Mouse (Mus musculus) myocyte (in vitro differentiated cells): ENCODE results near the gene 0610030E20Rik. TPM values are rescaled to one million over a fixed set of nuclear protein-coding genes. Genes with fewer than 3 reads are reported as not detected.

Experiments used
- H3K27me3 ChIP-seq: one replicate; pipeline ENCODE4 v1.6.1; 2011; ENCODE audit not compliant: control insufficient read depth, insufficient read depth, insufficient read length
- H3K36me3 ChIP-seq: one replicate; pipeline ENCODE4 v1.6.1; 2011; ENCODE audit not compliant: control insufficient read depth, insufficient read depth
- H3K4me2 ChIP-seq: one replicate; pipeline ENCODE4 v1.6.1; 2011; ENCODE audit warnings: low read depth, control low read depth
- H3K4me3 ChIP-seq: one replicate; pipeline ENCODE4 v1.5.1; 2011; ENCODE audit warnings: mild to moderate bottlenecking, control low read depth, moderate library complexity
- H3K79me2 ChIP-seq: one replicate; pipeline ENCODE4 v1.6.1; 2011; ENCODE audit not compliant: control insufficient read depth, insufficient read depth
- H3ac ChIP-seq: one replicate; pipeline ENCODE4 v1.6.1; 2011; ENCODE audit not compliant: control insufficient read depth, insufficient read length
- CEBPB ChIP-seq: IDR thresholded peaks from 2 replicates; pipeline ENCODE4 v1.6.1; 2011; ENCODE audit warnings: mild to moderate bottlenecking, moderate library complexity; ENCODE audit not compliant: poor library complexity, insufficient read depth, severe bottlenecking
- E2F4 ChIP-seq: IDR thresholded peaks from one replicate; pipeline ENCODE4 v1.6.1; 2011; ENCODE audit warnings: mild to moderate bottlenecking, control low read depth, moderate library complexity; ENCODE audit not compliant: insufficient read depth
- MAX ChIP-seq: IDR thresholded peaks from one replicate; pipeline ENCODE4 v1.6.1; 2011; ENCODE audit warnings: low read depth, mild to moderate bottlenecking, control low read depth
- MYOD1 ChIP-seq, 3 experiments: IDR thresholded peaks; one replicate each; pipeline ENCODE4 v1.6.1; 2011; ENCODE audit warnings: control low read depth in 2 of 3, low read depth in 2 of 3, mild to moderate bottlenecking in 2 of 3, moderate library complexity in 1 of 3; ENCODE audit not compliant: insufficient read length in 2 of 3, control insufficient read depth in 1 of 3
- MYOG ChIP-seq, 3 experiments: IDR thresholded peaks; one replicate each; pipeline ENCODE4 v1.6.1; 2011; ENCODE audit warnings: control low read depth in 2 of 3, low read depth in 2 of 3, mild to moderate bottlenecking in 2 of 3; ENCODE audit not compliant: insufficient read length in 2 of 3, control insufficient read depth in 1 of 3, insufficient read depth in 1 of 3
- POLR2A ChIP-seq: IDR thresholded peaks from one replicate; pipeline ENCODE4 v1.6.1; 2011; ENCODE audit warnings: low read depth, mild to moderate bottlenecking, control low read depth, moderate library complexity; ENCODE audit not compliant: insufficient read length
- POLR2AphosphoS2 ChIP-seq: IDR thresholded peaks from one replicate; pipeline ENCODE4 v1.6.1; 2011; ENCODE audit warnings: low read depth, control low read depth; ENCODE audit not compliant: insufficient read length
- REST ChIP-seq: IDR thresholded peaks from one replicate; pipeline ENCODE4 v1.6.1; 2011; ENCODE audit warnings: mild to moderate bottlenecking, control low read depth, moderate library complexity; ENCODE audit not compliant: insufficient read depth, insufficient read length
- SRF ChIP-seq: IDR thresholded peaks from one replicate; pipeline ENCODE4 v1.6.1; 2011; ENCODE audit warnings: low read depth; ENCODE audit not compliant: control insufficient read depth, insufficient read length
- TCF12 ChIP-seq: IDR thresholded peaks from one replicate; pipeline ENCODE4 v1.6.1; 2011; ENCODE audit warnings: mild to moderate bottlenecking, control low read depth; ENCODE audit not compliant: poor library complexity, insufficient read depth, severe bottlenecking
- TCF3 ChIP-seq: IDR thresholded peaks from one replicate; pipeline ENCODE4 v1.6.1; 2011; ENCODE audit warnings: low read depth, control low read depth; ENCODE audit not compliant: insufficient read length
- USF1 ChIP-seq: IDR thresholded peaks from one replicate; pipeline ENCODE4 v1.6.1; 2011; ENCODE audit warnings: low read depth, mild to moderate bottlenecking, control low read depth, moderate library complexity
- polyA plus RNA-seq: library from polyadenylated mRNA; unstranded; fragments of >200 nt; fragmentation: generic; extraction: Trizol; gene quantifications from one replicate; pipeline ENCODE4 v1.2.1, GENCODE M21; 2012; ENCODE audit warnings: missing spikeins

0610030E20Rik gene
- polyA plus RNA-seq, 1 experiment = 8.0 TPM

DNA sequence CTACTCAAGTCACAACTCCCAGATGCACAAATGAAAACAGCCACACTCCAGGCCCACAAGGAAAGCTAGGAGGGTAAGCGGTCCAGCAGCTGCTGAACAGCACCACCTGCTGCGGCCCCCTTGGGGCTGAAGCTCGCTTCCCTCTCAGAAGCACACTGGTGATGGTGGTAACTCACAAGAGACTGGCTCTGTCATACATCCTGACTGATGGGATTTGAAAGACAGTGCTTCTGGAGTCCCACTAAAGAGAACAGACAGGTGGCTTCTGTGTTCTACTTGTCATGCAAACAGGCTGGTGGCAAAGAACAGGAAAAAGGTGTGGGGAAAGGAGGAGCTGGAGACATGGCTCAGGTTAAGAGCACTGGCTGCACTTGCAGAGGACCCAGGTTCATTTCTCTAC lies 24.2 kb upstream of the 0610030E20Rik start:
- no peak overlapping the region for H3K4me2 ChIP-seq
- TF ChIP-seq MAX = no peak
- no peak for TF ChIP-seq E2F4
- no peak for TF ChIP-seq POLR2A
- no peak for TF ChIP-seq TCF12
- no peak for TF ChIP-seq CEBPB
- no peak for TF ChIP-seq REST
- no peak for TF ChIP-seq MYOD1 (IDR thresholded peaks at IDR 0.05; ENCODE audit: control insufficient read depth in 1 of 3, insufficient read length in 2 of 3, low read depth in 2 of 3)
- TF ChIP-seq SRF = no peak
- TF ChIP-seq TCF3 = no peak
- no peak for TF ChIP-seq USF1
- TF ChIP-seq MYOG (IDR thresholded peaks at IDR 0.05; ENCODE audit: control insufficient read depth in 1 of 3, insufficient read depth in 1 of 3, insufficient read length in 2 of 3, low read depth in 2 of 3) = no peak
- TF ChIP-seq POLR2AphosphoS2 = no peak
- peaks cover 77% of the 10 kb centered on the region for H3K36me3 ChIP-seq
- no peaks in the 10 kb centered on the region for H3K79me2 ChIP-seq
- no peaks in the 10 kb centered on the region for H3K27me3 ChIP-seq
- no peak overlapping the region for H3K4me3 ChIP-seq
- H3ac ChIP-seq = no peak overlapping the region

DNA sequence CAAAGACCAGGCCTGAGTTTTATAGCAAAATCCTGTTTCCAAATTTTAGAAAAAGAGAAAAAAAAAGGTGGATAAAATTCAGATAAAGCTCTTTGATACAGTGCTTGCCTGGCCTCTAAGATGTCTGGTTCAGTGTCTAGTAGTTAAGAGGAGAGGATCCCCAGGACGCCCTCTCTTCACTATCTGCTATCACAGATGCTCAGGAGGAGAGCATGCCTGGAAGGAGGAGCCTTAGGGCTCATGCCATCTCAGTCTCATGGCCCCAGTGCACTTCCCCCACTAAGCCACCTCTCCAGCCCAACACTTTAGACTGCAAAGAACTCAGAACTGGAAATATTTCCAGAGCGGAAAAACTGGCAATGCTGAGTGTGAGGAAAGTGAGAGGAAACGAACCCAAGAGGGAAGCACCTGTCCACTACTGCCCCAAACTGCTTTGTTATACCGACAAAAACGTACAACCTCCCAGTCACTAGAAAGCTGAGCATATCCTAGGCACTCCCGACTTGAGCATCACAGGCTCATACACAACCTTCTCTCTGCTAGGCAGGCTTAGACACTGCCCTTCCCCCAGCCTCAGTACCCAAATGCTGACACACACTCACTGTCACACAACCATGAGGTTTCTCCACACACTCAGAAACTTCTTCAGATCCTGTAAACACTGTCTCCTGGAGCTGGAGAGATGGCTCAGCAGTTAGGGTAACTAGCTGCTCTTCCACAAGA lies 23.2 kb upstream of the 0610030E20Rik start:
- TF ChIP-seq TCF3 (no peak), SRF (no peak), MYOG (IDR thresholded peaks at IDR 0.05; ENCODE audit: control insufficient read depth in 1 of 3, insufficient read depth in 1 of 3, insufficient read length in 2 of 3, low read depth in 2 of 3) (no peak), MYOD1 (IDR thresholded peaks at IDR 0.05; ENCODE audit: control insufficient read depth in 1 of 3, insufficient read length in 2 of 3, low read depth in 2 of 3) (no peak), REST (no peak), USF1 (no peak), MAX (no peak), TCF12 (no peak), E2F4 (no peak)
- Histone ChIP-seq H3K79me2 (no peaks in the 10 kb centered on the region), H3K36me3 (peaks cover 73% of the 10 kb centered on the region), H3K4me2 (no peak overlapping the region), H3K27me3 (no peaks in the 10 kb centered on the region), H3ac (no peak overlapping the region), H3K4me3 (no peak overlapping the region)

DNA sequence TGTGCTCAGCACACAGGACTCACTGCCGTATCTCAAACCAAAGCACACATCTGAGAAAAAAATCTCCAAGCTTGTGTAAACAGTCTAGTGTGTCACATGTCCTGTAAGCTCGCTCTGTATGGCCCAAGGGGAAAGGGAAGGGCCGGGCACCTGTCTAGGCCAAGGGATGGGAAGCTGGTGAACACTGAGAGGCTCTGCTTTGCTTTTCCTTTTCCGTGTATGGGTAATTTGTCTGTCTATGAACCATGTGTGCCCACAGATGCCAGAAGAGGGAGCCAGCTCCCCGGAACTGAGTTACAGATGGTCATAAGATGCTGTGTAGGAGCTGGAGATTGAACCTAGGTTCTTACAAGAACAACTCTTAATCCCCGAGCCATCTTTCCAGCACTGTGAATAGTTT lies 20.8 kb upstream of the 0610030E20Rik start:
- Histone ChIP-seq H3ac (no peak overlapping the region), H3K27me3 (no peaks in the 10 kb centered on the region), H3K4me2 (no peak overlapping the region)

DNA sequence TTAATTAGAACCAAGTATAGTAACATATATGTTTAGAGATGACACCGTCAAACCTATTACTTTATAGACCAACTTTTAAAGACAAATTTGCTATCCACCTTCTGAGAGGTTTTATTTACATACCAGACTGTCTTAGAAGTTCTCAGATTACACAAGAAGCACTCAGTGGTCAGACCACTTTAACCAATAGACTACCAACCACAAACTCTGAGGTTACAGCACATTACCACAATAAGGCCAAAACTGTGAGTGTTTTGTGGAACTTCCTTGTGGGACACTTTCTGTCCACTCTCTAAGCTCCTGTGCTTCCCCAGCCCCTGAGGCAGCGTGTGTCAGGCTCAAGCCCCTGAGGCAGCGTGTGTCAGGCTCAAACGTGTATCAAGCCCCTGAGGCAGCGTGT lies 18.1 kb upstream of the 0610030E20Rik start:
- Histone ChIP-seq H3K36me3 (peaks cover 67% of the 10 kb centered on the region), H3K4me3 (no peak overlapping the region), H3K27me3 (no peaks in the 10 kb centered on the region), H3K4me2 (no peak overlapping the region), H3K79me2 (no peaks in the 10 kb centered on the region), H3ac (no peak overlapping the region)
- TF ChIP-seq CEBPB = no peak
- TF ChIP-seq USF1 = no peak
- TF ChIP-seq MAX = no peak
- TF ChIP-seq MYOD1 (IDR thresholded peaks at IDR 0.05; ENCODE audit: control insufficient read depth in 1 of 3, insufficient read length in 2 of 3, low read depth in 2 of 3) = no peak
- TF ChIP-seq SRF = no peak
- TF ChIP-seq POLR2AphosphoS2 = no peak
- no peak for TF ChIP-seq TCF12
- TF ChIP-seq TCF3 = no peak

More for the DNA sequence above, 20.8 kb upstream of the 0610030E20Rik start:
- Histone ChIP-seq H3K79me2 (no peaks in the 10 kb centered on the region), H3K36me3 (peaks cover 63% of the 10 kb centered on the region), H3K4me3 (no peak overlapping the region)
- TF ChIP-seq USF1 (no peak), REST (no peak), MYOD1 (IDR thresholded peaks at IDR 0.05; ENCODE audit: control insufficient read depth in 1 of 3, insufficient read length in 2 of 3, low read depth in 2 of 3) (no peak), SRF (no peak)

DNA sequence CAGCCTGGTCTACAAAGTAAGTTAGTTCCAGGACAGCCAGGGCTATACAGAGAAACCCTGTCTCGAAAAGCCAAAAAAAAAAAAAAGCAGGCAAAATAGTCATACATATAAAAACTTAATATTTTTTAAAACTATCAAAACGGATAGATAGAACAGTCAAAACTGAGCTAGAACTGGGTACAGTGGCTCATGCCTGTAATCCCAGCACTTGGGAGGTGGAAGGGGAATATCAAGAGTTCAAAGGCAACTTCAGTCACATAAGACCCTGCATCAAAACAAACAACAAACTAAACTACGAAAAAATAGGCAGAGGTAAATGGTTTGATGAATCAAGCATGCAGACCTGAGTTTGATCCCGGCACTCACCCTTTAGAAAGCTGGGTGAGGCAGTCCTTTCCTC lies 17.0 kb upstream of the 0610030E20Rik start:
- Histone ChIP-seq H3K4me2 (no peak overlapping the region), H3K36me3 (peaks cover 63% of the 10 kb centered on the region), H3K79me2 (no peaks in the 10 kb centered on the region), H3ac (no peak overlapping the region), H3K27me3 (no peaks in the 10 kb centered on the region), H3K4me3 (no peak overlapping the region)
- TF ChIP-seq CEBPB (no peak), TCF3 (no peak), REST (no peak), MYOG (IDR thresholded peaks at IDR 0.05; ENCODE audit: control insufficient read depth in 1 of 3, insufficient read depth in 1 of 3, insufficient read length in 2 of 3, low read depth in 2 of 3) (no peak), TCF12 (no peak), SRF (no peak), MAX (no peak)
